Mouse (Mus musculus): ENCODE results near the gene Lrrc75b. TPM values are rescaled to one million over a fixed set of nuclear protein-coding genes. Genes with fewer than 3 reads are reported as not detected.

Lrrc75b gene
- polyA plus RNA-seq (2015; fragmentation: Nextera tagmentation; extraction: Ambion mirVana): 1.5 and 1.7 TPM in 2 replicates

DNA sequence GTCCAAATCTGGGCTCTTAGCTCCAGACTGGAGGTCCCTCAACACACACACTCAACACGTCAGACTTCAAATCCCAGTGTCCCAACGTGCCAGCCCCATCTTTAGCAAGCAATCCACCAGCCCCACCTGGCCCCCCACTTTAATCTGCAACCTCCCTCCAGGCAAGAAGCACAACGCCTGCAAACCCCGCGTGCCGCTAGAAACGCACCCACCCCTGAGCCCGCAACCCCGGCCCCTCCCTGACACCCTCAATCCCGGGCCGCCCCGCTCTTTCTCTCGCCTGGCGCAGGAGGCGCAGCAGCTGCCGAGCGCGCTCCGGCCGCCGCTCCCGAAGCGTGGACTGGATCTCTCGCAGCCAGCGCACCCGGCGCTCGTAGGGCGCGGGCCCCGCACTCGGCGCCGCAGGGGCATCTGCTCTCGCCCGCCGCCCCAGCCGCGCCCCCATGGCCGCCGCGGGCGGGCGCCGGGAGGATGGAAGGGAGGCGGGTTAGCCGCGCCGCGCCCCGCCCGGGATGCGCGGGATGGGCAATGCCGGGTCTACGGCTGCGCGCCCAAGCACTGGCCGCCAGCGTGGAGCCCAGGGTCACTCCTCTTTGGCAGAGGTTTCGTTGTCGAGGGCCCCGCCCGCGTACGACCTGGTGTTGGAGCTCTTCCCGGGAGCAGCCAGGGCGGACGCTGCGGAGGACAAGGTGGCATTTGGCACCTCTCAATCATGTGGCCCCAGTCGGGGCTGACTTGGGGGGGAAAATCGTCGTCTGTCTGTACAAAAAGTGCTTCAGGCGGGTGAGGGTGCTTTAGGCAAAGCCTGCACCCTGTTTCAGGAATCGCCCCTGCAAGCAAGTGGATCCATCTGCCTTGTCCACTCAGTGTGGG, at the start of gene Lrrc75b:
Gene Lrrc75b (minus strand): TSS at position 655 of the 873 bp plus-strand sequence.
- Histone ChIP-seq H3K9ac (peak within 1 kb of the TSS; percentile 79), H3K27me3 (peaks cover 46% of the 10 kb centered on the region), H3K36me3 (no peaks in the 10 kb centered on the region), H3K4me2 (replicated peaks) (peak within 1 kb of the TSS; percentile 99), H3K4me3 (peak within 1 kb of the TSS; percentile 67), H3K27ac (no peak within 1 kb of the TSS), H3K9me3 (no peaks in the 10 kb centered on the region), H3K4me1 (peaks cover 43% of the 10 kb centered on the region)
- ATAC-seq (ENCODE audit: low FRiP score, low read depth): peak; percentile 37; the same call in 1 of the 2 replicates
- WGBS: under 1% methylated on average over 67 of the region's 75 CpGs

DNA sequence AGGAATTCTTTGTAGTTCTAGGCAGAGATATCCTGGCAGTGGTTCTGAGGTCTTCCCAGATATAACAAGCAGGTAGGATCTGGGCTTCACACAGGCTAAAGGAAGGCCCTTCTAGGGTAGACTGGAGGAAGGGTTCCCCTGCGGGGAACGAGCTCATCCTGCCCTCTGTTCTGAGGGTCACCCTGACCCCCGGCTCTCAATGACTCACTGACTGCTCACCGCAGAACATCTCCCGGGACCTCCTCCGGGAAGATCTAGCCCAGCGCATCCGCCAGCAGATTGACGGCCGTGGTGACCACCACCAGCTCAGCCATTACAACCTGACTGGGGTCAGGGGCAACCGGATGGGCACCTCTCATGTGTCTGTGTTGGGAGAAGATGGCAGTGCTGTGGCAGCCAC, 48.8 kb upstream of the Lrrc75b start:
- Histone ChIP-seq H3K4me1 (no peaks in the 10 kb centered on the region), H3K9me3 (no peaks in the 10 kb centered on the region), H3K9ac (no peak overlapping the region), H3K4me3 (no peak overlapping the region), H3K36me3 (no peaks in the 10 kb centered on the region), H3K27ac (no peak overlapping the region), H3K27me3 (no peaks in the 10 kb centered on the region), H3K4me2 (replicated peaks) (no peak overlapping the region)
- 91% methylated on average over 11 of the region's 11 CpGs for WGBS
- ATAC-seq (ENCODE audit: low FRiP score, low read depth): no peak

DNA sequence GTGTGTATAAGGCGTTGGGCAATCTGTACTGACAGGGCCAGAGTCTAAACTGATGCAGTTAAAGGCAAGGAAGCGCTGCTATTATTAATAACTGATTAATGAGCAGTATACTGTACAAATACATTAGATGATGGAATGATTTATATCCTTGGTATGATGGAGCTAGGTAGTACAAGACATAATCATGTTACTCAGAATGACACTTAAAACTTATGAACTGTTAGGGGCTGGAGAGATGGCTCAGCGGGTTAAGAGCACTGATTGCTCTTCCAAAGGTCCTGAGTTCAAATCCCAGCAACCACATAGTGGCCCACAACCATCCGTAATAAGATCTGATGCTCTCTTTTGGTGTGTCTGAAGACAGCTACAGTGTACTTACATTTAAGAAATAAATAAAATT, 47.1 kb upstream of the Lrrc75b start:
- 81% methylated on average over 4 of the region's 4 CpGs for WGBS
- ATAC-seq (ENCODE audit: low FRiP score, low read depth): no peak

DNA sequence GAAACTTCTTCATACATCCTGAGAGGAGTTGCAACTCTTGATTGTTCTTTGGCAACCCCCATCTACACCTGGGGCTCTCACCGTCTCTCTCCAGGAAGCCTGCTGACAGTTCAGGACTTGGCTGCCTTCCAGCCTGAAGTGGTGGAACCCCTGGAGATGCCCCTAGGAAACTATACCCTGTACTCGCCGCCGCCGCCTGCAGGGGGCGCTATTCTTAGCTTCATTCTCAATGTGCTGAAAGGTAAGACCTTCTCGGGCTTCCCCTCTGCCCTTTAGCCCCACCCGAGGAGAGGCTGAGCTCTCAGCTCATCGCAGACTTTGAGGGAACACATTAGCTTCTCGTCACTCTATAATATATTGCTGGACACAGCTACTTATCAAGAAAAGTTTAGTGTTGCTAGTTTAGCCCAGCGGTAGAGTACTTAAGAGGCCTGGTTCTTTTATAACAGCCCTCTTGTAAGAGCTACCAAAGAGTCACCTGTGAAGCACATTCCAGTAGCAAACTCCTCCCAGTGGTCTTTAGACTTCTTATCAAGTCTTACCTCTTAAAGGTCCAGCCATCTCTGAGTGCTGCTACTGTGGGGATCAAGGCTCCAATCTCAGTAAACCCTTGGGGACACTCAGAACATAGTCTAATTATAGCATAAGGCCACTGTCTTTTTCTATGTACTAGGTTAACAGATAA, 45.2 kb upstream of the Lrrc75b start:
- Histone ChIP-seq H3K36me3 (no peaks in the 10 kb centered on the region), H3K27ac (no peak overlapping the region)

More for the DNA sequence above, 47.1 kb upstream of the Lrrc75b start:
- no peak overlapping the region for H3K4me3 ChIP-seq
- no peaks in the 10 kb centered on the region for H3K9me3 ChIP-seq
- H3K9ac ChIP-seq: no peak overlapping the region
- no peak overlapping the region for H3K4me2 ChIP-seq (replicated peaks)
- H3K27ac ChIP-seq: no peak overlapping the region
- H3K36me3 ChIP-seq: no peaks in the 10 kb centered on the region
- H3K27me3 ChIP-seq: no peaks in the 10 kb centered on the region
- no peaks in the 10 kb centered on the region for H3K4me1 ChIP-seq

DNA sequence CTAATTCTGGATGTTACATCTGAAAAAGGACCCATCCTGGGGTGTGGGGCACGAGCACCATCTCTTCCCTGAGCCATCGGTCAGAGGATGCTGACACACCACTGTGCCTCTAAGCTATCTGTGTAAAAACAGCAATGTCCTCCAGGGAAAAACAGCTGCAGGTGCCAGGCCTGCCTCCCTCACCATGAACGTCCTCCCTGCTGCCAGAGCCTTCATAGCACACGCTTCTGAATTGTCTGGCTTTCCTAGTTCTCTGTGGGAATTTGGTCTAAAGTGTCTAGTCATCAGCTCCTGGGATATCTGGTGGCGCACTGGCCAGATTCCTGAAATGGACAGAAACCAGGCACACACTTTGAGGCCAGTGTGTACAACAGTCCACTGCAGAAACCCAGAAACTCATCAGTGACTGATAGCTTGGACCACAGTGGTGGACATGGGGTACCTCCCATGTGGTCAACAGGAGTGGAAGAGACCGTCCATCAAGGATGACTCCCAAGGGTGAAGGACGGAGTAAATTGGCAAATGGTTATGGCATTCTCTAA, 40.1 kb upstream of the Lrrc75b start:
- H3K9ac ChIP-seq: no peak overlapping the region
- H3K27me3 ChIP-seq: no peaks in the 10 kb centered on the region
- H3K4me3 ChIP-seq: no peak overlapping the region
- no peak for ATAC-seq (ENCODE audit: low FRiP score, low read depth)
- 82% methylated on average over 7 of the region's 7 CpGs for WGBS
- no peaks in the 10 kb centered on the region for H3K4me1 ChIP-seq
- no peaks in the 10 kb centered on the region for H3K36me3 ChIP-seq
- H3K27ac ChIP-seq: no peak overlapping the region
- no peak overlapping the region for H3K4me2 ChIP-seq (replicated peaks)
- peaks cover 20% of the 10 kb centered on the region for H3K9me3 ChIP-seq

More for the DNA sequence above, 45.2 kb upstream of the Lrrc75b start:
- Histone ChIP-seq H3K27me3 (no peaks in the 10 kb centered on the region), H3K9me3 (no peaks in the 10 kb centered on the region), H3K4me3 (no peak overlapping the region), H3K4me2 (replicated peaks) (no peak overlapping the region), H3K4me1 (no peaks in the 10 kb centered on the region), H3K9ac (no peak overlapping the region)
- WGBS: 37% methylated on average over 11 of the region's 11 CpGs
- no peak for ATAC-seq (ENCODE audit: low FRiP score, low read depth)

DNA sequence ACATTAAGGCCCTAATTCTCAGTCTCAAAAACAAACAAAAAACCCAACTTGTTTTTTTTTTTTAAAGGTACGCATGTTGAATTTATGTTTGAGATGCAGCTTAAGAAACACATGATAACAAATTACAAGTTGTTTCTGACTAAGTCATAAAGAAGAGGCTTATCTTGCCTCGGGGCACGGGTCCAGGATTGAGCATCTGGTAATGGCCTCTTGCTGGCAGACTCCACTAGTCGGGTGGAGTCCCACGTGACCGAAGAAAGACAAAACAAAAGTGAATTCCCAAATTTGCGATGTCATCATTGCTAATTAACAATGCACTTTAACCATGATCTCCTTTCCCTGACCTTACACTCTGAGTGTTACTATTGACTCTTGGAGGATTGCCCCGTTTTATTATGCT, 35.9 kb upstream of the Lrrc75b start:
- peaks cover 20% of the 10 kb centered on the region for H3K9me3 ChIP-seq
- H3K9ac ChIP-seq: no peak overlapping the region
- H3K27ac ChIP-seq: no peak overlapping the region
- no peak overlapping the region for H3K4me3 ChIP-seq
- H3K4me2 ChIP-seq (replicated peaks): no peak overlapping the region
- H3K4me1 ChIP-seq: no peaks in the 10 kb centered on the region
- H3K36me3 ChIP-seq: no peaks in the 10 kb centered on the region
- no peak for ATAC-seq (ENCODE audit: low FRiP score, low read depth)
- no peaks in the 10 kb centered on the region for H3K27me3 ChIP-seq
- 84% methylated on average over 8 of the region's 8 CpGs for WGBS

DNA sequence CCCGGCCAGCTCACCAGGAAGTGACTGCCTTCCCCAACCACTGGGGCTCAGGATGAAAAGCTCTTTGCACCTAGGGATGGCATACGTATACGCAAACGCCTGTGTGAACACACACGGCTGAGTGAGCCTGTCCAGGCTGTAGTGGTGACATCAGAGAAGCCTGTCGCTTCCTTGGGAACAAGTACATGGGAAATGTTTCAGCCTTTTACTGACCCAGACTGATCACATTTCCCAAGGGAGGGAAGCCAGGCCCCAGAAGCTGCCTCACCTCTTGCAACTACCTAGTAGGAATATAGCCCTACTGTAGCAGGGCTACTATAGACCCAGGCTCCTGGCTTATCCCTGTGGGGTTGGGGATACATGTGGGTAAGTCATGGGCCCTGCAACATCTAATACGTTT, 32.5 kb upstream of the Lrrc75b start:
- peaks cover 8% of the 10 kb centered on the region for H3K9me3 ChIP-seq
- H3K4me2 ChIP-seq (replicated peaks): no peak overlapping the region
- peaks cover 17% of the 10 kb centered on the region for H3K4me1 ChIP-seq
- no peak overlapping the region for H3K9ac ChIP-seq
- WGBS: 77% methylated on average over 7 of the region's 7 CpGs
- H3K4me3 ChIP-seq: no peak overlapping the region
- no peak for ATAC-seq (ENCODE audit: low FRiP score, low read depth)
- no peak overlapping the region for H3K27ac ChIP-seq
- no peaks in the 10 kb centered on the region for H3K36me3 ChIP-seq
- H3K27me3 ChIP-seq: no peaks in the 10 kb centered on the region

DNA sequence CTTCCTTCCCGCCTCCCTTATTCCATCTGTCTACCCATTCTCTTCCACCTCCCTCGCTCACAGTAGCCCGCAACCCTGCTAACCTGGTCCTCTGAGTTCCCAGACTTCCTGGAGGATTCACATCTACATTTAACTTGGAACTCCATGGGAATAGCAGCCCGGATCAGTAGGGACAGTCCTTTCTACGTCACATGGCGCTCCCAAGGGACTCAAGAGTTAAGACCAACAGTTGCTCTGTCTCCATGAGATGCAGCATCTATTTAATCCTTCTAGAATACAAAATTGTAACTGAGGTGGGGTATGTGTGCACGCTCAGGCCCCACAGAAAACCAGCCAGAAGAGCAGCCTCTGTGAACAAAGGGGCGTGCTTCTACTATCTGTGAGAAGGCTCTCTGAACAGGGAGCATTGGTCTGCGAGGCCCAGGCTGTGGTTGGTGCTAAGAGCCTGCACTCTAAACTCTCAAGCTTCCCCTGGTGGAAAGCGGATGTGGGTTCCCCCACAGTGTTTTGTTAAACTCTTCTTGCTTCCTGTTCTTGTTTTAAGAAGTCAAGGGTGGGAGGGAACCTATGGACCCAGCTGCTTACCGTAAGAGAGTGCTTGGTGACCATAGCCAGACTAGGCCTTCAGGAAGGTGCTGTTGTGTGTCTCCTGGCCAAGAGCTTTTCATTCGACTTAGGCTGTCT, 31.2 kb upstream of the Lrrc75b start:
- Histone ChIP-seq H3K36me3 (no peaks in the 10 kb centered on the region), H3K4me1 (peaks cover 19% of the 10 kb centered on the region), H3K9ac (no peak overlapping the region), H3K4me3 (no peak overlapping the region), H3K9me3 (no peaks in the 10 kb centered on the region), H3K27ac (no peak overlapping the region), H3K4me2 (replicated peaks) (no peak overlapping the region), H3K27me3 (no peaks in the 10 kb centered on the region)
- 76% methylated on average over 12 of the region's 12 CpGs for WGBS
- no peak for ATAC-seq (ENCODE audit: low FRiP score, low read depth)

DNA sequence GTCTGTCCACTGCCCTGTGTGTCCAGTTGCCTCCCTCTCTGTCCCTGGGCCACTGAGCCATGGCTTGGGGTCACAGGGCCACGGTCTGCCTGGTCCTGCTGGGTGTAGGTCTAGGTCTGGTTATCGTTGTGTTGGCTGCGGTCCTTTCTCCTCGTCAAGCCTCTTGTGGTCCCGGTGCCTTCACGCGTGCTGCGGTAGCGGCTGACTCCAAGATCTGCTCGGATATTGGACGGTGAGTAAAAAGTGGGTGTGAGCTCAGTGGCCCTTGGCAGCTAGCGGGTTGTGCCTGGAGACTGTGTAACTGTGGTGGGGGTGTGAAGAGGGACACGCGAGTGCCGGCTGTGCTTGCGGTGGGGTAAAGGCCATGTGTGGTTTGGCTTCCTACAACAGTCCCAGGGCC, 29.5 kb upstream of the Lrrc75b start:
- Histone ChIP-seq H3K27me3 (0 out of 2 replicates have a peak, but pooled peaks cover 6% of the 10 kb centered on the region), H3K9ac (peak overlapping the region; percentile 36; the same call in 1 of the 2 replicates), H3K27ac (no peak overlapping the region; the same call in 1 of the 2 replicates), H3K9me3 (no peaks in the 10 kb centered on the region), H3K4me2 (replicated peaks) (peak overlapping the region; percentile 45), H3K4me1 (peaks cover 24% of the 10 kb centered on the region), H3K4me3 (no peak overlapping the region), H3K36me3 (no peaks in the 10 kb centered on the region)
- WGBS: 57% methylated on average over 16 of the region's 16 CpGs
- ATAC-seq (ENCODE audit: low FRiP score, low read depth): no peak

DNA sequence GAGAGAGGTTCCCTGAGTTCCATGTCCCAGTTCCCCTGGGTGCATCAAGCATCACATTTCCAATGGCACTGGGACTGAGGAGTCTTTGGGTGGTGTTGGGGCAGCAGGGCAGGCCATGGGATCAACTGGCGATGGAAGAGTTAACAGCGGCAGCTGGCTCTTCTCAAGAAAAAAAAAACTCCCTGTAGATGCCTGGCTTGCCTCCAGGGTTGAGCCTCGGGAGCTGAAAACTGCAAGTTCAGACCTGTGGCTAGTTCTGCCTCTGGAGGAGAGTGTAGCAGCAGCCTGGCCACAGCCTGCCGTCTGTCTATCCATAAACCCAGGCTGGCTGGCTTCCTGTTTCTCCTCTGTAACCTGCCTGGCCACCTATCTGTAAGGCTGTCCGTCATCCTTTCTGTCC, 29.0 kb upstream of the Lrrc75b start, which contains the start of gene Ggt5:
Gene Ggt5 (plus strand): TSS at position 212 of the 400 bp plus-strand sequence.
- peaks cover 24% of the 10 kb centered on the region for H3K4me1 ChIP-seq
- H3K27me3 ChIP-seq: 0 out of 2 replicates have a peak, but pooled peaks cover 6% of the 10 kb centered on the region
- ATAC-seq (ENCODE audit: low FRiP score, low read depth): no peak
- no peak within 1 kb of the TSS; the same call in 1 of the 2 replicates for H3K27ac ChIP-seq
- peak within 1 kb of the TSS; percentile 36; the same call in 1 of the 2 replicates for H3K9ac ChIP-seq
- H3K36me3 ChIP-seq: no peaks in the 10 kb centered on the region
- WGBS: 19% methylated on average over 5 of the region's 5 CpGs
- no peaks in the 10 kb centered on the region for H3K9me3 ChIP-seq
- no peak within 1 kb of the TSS for H3K4me3 ChIP-seq
- peak within 1 kb of the TSS; percentile 45 for H3K4me2 ChIP-seq (replicated peaks)

DNA sequence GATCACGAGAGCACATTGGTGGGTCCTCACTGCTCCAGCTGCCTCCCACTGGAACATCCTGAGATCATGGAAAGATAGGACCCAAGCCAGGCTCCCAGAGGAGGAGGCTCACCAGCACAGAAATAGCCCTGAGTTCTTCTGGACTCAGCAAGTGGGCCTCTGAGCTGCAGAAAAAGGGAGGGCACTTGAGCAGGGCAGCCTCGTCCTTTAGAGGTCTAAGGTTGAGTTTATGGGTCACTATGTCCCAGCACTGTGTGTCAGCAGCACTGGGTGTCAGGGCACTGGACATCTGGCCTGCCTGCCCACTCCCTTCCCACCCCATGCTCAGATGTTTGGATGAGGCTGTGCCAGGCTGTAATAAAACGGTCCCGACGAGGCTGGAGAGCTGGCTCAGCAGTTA, 28.2 kb upstream of the Lrrc75b start:
- no peak for ATAC-seq (ENCODE audit: low FRiP score, low read depth)
- no peaks in the 10 kb centered on the region for H3K36me3 ChIP-seq
- no peak overlapping the region for H3K4me3 ChIP-seq
- H3K27ac ChIP-seq: no peak overlapping the region
- H3K4me2 ChIP-seq (replicated peaks): no peak overlapping the region
- no peak overlapping the region for H3K9ac ChIP-seq
- peaks cover 24% of the 10 kb centered on the region for H3K4me1 ChIP-seq
- 0 out of 2 replicates have a peak, but pooled peaks cover 6% of the 10 kb centered on the region for H3K27me3 ChIP-seq
- 42% methylated on average over 5 of the region's 5 CpGs for WGBS
- no peaks in the 10 kb centered on the region for H3K9me3 ChIP-seq

Data from limb, embryonic 13.5 days (tissue).